Mouse (Mus musculus) T-helper 2 cell (primary cell): Measurements from ENCODE around the gene Miox.

ENCODE experiments used
- in situ Hi-C: fragments of 300-600 bp; cut with MboI, MseI; formaldehyde crosslinking; loops from one replicate; pipeline ENCODE4 v1.15.1; 2025; ENCODE audit warnings: high pct_unique_total_duplicates

Miox gene

GRCm38 (mm10) chr15:89358784-89359183, 24.6 kb downstream of the Miox start:
- in situ Hi-C loops, result loop anchor here (10.0 to 25.0 kb wide), 2 partner anchors 494 to 621 kb away; partner anchors contain the start of genes Brd1 and Pim3

- in situ Hi-C loops, result loop anchor here (10.0 to 25.0 kb wide), 2 partner anchors 626 to 862 kb away; partner anchors contain the start of genes Alg10b and Brd1
These were observed 28.9 kb downstream of the Miox start for GRCm38 (mm10) chr15:89363051-89363450.

GRCm38 (mm10) chr15:89365141-89365551, 30.9 kb downstream of the Miox start:
- in situ Hi-C loops, result loop anchor here (10.0 to 25.0 kb wide), 2 partner anchors 628 to 860 kb away; partner anchors contain the start of genes Alg10b and Brd1

- in situ Hi-C loops, result loop anchor here (5.0 to 25.0 kb wide), 2 partner anchors 550 to 635 kb away; partner anchors contain the start of gene Brd1
These were observed 37.9 kb downstream of the Miox start for GRCm38 (mm10) chr15:89372068-89372467.

GRCm38 (mm10) chr15:89372536-89372935, 38.3 kb downstream of the Miox start:
- in situ Hi-C loops, result loop anchor here (5.0 to 25.0 kb wide), 2 partner anchors 550 to 635 kb away; partner anchors contain the start of gene Brd1

- in situ Hi-C loops, result loop anchor here (5.0 to 25.0 kb wide), 2 partner anchors 551 to 636 kb away; partner anchors contain the start of gene Brd1
These were observed 39.0 kb downstream of the Miox start for GRCm38 (mm10) chr15:89373027-89373761.

- in situ Hi-C loops, result loop anchor here (5.0 to 25.0 kb wide), 2 partner anchors 552 to 637 kb away; partner anchors contain the start of gene Brd1
These were observed 39.6 kb downstream of the Miox start, which contains the start of gene Sco2 for GRCm38 (mm10) chr15:89373762-89374248. Gene Sco2, minus strand, starts transcription at chr15:89373846.

GRCm38 (mm10) chr15:89374340-89374739, 40.1 kb downstream of the Miox start:
- in situ Hi-C loops, result loop anchor here (5.0 to 25.0 kb wide), 2 partner anchors 552 to 637 kb away; partner anchors contain the start of gene Brd1

- in situ Hi-C loops, result loop anchor here (5.0 to 25.0 kb wide), 2 partner anchors 553 to 638 kb away; partner anchors contain the start of gene Brd1
These were observed 40.8 kb downstream of the Miox start for GRCm38 (mm10) chr15:89374801-89375534.

GRCm38 (mm10) chr15:89376040-89376439, 41.8 kb downstream of the Miox start:
- in situ Hi-C loops, result no loop called here

- in situ Hi-C loops, result no loop called here
These were observed 42.8 kb downstream of the Miox start, which contains the start of gene Tymp for GRCm38 (mm10) chr15:89376957-89377356. Gene Tymp, minus strand, starts transcription at chr15:89377039.

- in situ Hi-C loops, result no loop called here
These were observed 43.2 kb downstream of the Miox start for GRCm38 (mm10) chr15:89377362-89377761.

- in situ Hi-C loops, result no loop called here
These were observed 44.0 kb downstream of the Miox start for GRCm38 (mm10) chr15:89377938-89378828.

- in situ Hi-C loops, result no loop called here
These were observed 44.7 kb downstream of the Miox start, which contains the start of gene Odf3b for GRCm38 (mm10) chr15:89378831-89379401. Gene Odf3b, minus strand, starts transcription at chr15:89379282.

- in situ Hi-C loops, result no loop called here
These were observed 45.2 kb downstream of the Miox start for GRCm38 (mm10) chr15:89379429-89379828.

GRCm38 (mm10) chr15:89384617-89385016, 50.4 kb downstream of the Miox start, which contains the start of gene Klhdc7b:
Gene Klhdc7b, plus strand, starts transcription at chr15:89384917.
- in situ Hi-C loops, result loop anchor here (5.0 kb wide), 1 partner anchor 42 kb away; no protein-coding TSS in a partner anchor
